Mouse (Mus musculus) lung, postnatal 0 days (tissue): ENCODE measurements around the gene Clmp. TPM values are rescaled to one million over a fixed set of nuclear protein-coding genes. Genes with fewer than 3 reads are reported as not detected.

Source experiments
- ATAC-seq: fragments of 200-750 bp; cut with Nextera tagmentation; 2 replicates; pipeline ENCODE4 v1.8.0; 2017; ENCODE audit warnings: moderate library complexity
- DNase-seq: peaks from one replicate; pipeline ENCODE4 v3.0.0-alpha.2; 2016; ENCODE audit warnings: low spot score
- H3K27ac ChIP-seq: fragments of 300-500 bp; sonication (generic); 2 replicates; pipeline ENCODE4 v1.5.1; 2014; ENCODE audit warnings: antibody characterized with exemption, mild to moderate bottlenecking, low read length, mixed read lengths
- H3K27me3 ChIP-seq: fragments of 300-500 bp; sonication (generic); replicated peaks from 2 replicates; pipeline ENCODE4 v1.6.1; 2014; ENCODE audit warnings: low read length, mixed read lengths; ENCODE audit not compliant: insufficient read depth
- H3K36me3 ChIP-seq: fragments of 300-500 bp; sonication (generic); 2 replicates; pipeline ENCODE4 v1.6.1; 2014; ENCODE audit warnings: low read length, mixed read lengths; ENCODE audit not compliant: insufficient read depth
- H3K4me1 ChIP-seq: fragments of 300-500 bp; sonication (generic); 2 replicates; pipeline ENCODE4 v1.6.1; 2014; ENCODE audit warnings: antibody characterized with exemption, low read depth, low read length, mixed read lengths; ENCODE audit not compliant: insufficient read depth
- H3K4me2 ChIP-seq: fragments of 300-500 bp; sonication (generic); replicated peaks from 2 replicates; pipeline ENCODE4 v1.6.1; 2014; ENCODE audit warnings: low read depth, mild to moderate bottlenecking, low read length, moderate library complexity, mixed read lengths
- H3K4me3 ChIP-seq: fragments of 300-500 bp; sonication (generic); 2 replicates; pipeline ENCODE4 v1.5.1; 2014; ENCODE audit warnings: low read depth, low read length
- H3K9ac ChIP-seq: fragments of 300-500 bp; sonication (generic); replicated peaks from 2 replicates; pipeline ENCODE4 v1.6.1; 2014; ENCODE audit warnings: low read depth, mild to moderate bottlenecking
- H3K9me3 ChIP-seq: fragments of 300-500 bp; sonication (generic); 2 replicates; pipeline ENCODE4 v1.6.1; 2016; ENCODE audit warnings: low read length, mixed read lengths
- CTCF ChIP-seq: IDR thresholded peaks from 2 replicates; pipeline ENCODE4 v1.5.1; 2016; ENCODE audit warnings: antibody characterized with exemption, mild to moderate bottlenecking
- EP300 ChIP-seq: IDR thresholded peaks from 2 replicates; pipeline ENCODE4 v1.6.1; 2016; ENCODE audit warnings: antibody characterized with exemption, mild to moderate bottlenecking, control low read depth
- WGBS: fragments of 180-500 bp; shearing (Covaris S2); extraction: QIAGEN DNeasy Blood & Tissue Kit; methylation state at CpG from one replicate; pipeline ENCODE4 v1.1.7; 2014; 5-methylcytosine and 5-hydroxymethylcytosine counted together
- polyA plus RNA-seq: library from polyadenylated mRNA; unstranded; fragments of >200 nt; fragmentation: Nextera tagmentation; extraction: Ambion mirVana; gene quantifications from 2 replicates; pipeline ENCODE4 v1.2.1, GENCODE M21; 2015

Clmp gene
- polyA plus RNA-seq, 1 experiment from 2014 or later, result 12.5 TPM

DNA sequence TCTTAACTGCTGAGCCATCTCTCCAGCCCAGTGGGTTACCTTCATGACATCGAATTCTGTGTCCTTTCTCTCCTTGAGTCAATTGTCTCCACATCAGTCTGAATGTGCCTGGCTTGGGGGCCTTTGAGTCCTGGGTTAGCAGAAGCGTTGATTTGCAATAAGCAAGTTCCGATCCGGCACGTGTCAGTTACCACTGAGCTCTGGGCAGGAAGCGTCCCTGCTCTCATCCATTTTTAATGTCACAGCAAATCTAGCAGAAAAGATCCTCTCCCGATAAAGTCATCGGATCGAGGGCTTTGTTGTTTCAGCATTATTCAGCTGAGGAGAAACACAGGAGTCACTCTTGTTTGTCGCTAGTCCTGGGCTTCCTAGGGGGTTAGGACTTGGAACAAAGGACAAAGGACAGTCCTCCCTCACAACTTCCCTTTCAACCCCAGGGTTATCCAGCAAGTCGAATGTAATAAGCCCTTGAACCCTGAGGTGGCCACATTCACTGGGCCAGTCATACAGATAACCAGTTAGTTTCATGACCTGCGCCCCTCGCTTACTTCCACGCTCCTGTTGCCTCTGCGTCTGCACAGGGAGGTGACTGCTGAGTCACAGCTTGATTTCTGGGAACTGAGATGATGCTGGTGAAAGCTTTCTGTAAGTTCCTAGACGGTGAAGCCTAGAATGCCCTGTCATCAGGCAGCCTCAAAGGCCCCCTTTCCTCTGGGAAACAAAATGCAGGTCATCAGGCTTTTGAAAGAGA lies 43.1 kb upstream of the Clmp start:
- no peaks in the 10 kb centered on the region for H3K36me3 ChIP-seq
- H3K27me3 ChIP-seq, result no peaks in the 10 kb centered on the region
- no peak for TF ChIP-seq EP300
- TF ChIP-seq CTCF, result no peak
- no peak overlapping the region for H3K27ac ChIP-seq
- 32% methylated on average over 16 of the region's 16 CpGs for WGBS
- H3K4me2 ChIP-seq, result no peak overlapping the region
- H3K9me3 ChIP-seq, result no peaks in the 10 kb centered on the region
- H3K4me3 ChIP-seq, result no peak overlapping the region
- ATAC-seq (no peak), DNase-seq (no peak)
- H3K9ac ChIP-seq, result no peak overlapping the region
- H3K4me1 ChIP-seq, result no peaks in the 10 kb centered on the region

GRCm38 (mm10) chr9:40649444-40649843 lies 36.3 kb upstream of the Clmp start:
- Histone ChIP-seq H3K4me2 (no peak overlapping the region), H3K4me3 (no peak overlapping the region), H3K4me1 (no peaks in the 10 kb centered on the region), H3K9me3 (no peaks in the 10 kb centered on the region), H3K27ac (no peak overlapping the region), H3K9ac (no peak overlapping the region), H3K36me3 (no peaks in the 10 kb centered on the region), H3K27me3 (no peaks in the 10 kb centered on the region)
- DNase-seq (peak; percentile 78), ATAC-seq (peak; percentile 75)
- WGBS, result 63% methylated on average over 3 of the region's 3 CpGs
- no peak; the same call in 1 of the 2 replicates for TF ChIP-seq EP300
- TF ChIP-seq CTCF, result no peak

DNA sequence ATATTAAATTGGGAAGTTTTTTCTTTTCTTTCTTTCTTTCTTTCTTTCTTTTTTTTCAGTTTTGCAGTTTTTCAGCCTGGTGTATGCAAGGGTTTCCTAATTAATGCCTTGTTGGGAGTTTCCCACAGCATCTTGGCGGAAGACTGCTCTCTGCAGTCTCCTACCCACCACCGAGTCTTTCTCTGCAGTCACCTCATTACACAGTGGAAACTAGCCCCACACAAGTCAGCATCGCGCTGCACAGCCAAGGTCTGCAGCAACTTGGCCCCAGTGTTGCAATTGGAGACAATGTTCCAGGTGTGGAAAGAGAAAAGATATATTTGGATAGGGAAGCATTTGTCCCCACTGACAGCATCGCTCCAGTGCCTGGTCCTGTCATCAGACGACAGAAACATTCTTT lies 35.8 kb upstream of the Clmp start:
- H3K4me1 ChIP-seq, result no peaks in the 10 kb centered on the region
- ATAC-seq, result peak; percentile 87
- no peaks in the 10 kb centered on the region for H3K9me3 ChIP-seq

GRCm38 (mm10) chr9:40651239-40651859 lies 34.4 kb upstream of the Clmp start:
- H3K36me3 ChIP-seq, result no peaks in the 10 kb centered on the region
- no peak for ATAC-seq
- no peaks in the 10 kb centered on the region for H3K27me3 ChIP-seq
- H3K9ac ChIP-seq, result no peak overlapping the region
- no peak for TF ChIP-seq CTCF
- TF ChIP-seq EP300, result no peak
- H3K27ac ChIP-seq, result no peak overlapping the region
- no peak overlapping the region for H3K4me3 ChIP-seq
- no peaks in the 10 kb centered on the region for H3K9me3 ChIP-seq
- no peak for DNase-seq
- 70% methylated on average over 4 of the region's 4 CpGs for WGBS
- H3K4me1 ChIP-seq, result no peaks in the 10 kb centered on the region
- no peak overlapping the region for H3K4me2 ChIP-seq

More for the DNA sequence above, 35.8 kb upstream of the Clmp start:
- DNase-seq, result peak; percentile 69
- Histone ChIP-seq H3K27ac (no peak overlapping the region), H3K27me3 (no peaks in the 10 kb centered on the region), H3K9ac (no peak overlapping the region), H3K4me2 (no peak overlapping the region), H3K36me3 (no peaks in the 10 kb centered on the region), H3K4me3 (no peak overlapping the region)
- TF ChIP-seq EP300 (no peak), CTCF (no peak)
- 55% methylated on average over 6 of the region's 6 CpGs for WGBS

DNA sequence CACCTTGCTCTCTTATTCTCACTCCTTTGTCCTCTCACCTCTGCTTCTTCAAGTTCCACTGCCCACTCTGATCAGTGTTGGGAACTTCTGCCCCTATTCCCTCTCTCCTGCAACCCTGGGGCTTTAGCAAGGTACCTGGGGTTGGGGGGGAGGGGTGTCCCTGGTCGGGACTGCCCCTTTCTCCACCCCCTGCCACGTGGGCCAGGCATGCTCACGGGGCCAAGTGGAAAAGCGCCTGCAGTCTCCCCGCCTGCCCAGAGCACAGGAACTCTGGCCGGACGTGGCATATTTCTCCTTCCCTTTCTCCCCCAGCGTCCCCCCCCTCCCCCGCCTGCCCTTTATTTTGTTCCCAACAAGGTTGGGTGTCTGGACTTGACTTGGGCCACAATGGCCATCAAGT lies 33.0 kb upstream of the Clmp start:
- Histone ChIP-seq H3K27ac (no peak overlapping the region), H3K36me3 (no peaks in the 10 kb centered on the region), H3K4me3 (no peak overlapping the region), H3K27me3 (no peaks in the 10 kb centered on the region), H3K9me3 (no peaks in the 10 kb centered on the region), H3K4me1 (no peaks in the 10 kb centered on the region), H3K4me2 (no peak overlapping the region), H3K9ac (no peak overlapping the region)
- 25% methylated on average over 7 of the region's 9 CpGs for WGBS
- no peak for DNase-seq
- ATAC-seq, result no peak
- no peak for TF ChIP-seq CTCF
- no peak for TF ChIP-seq EP300

DNA sequence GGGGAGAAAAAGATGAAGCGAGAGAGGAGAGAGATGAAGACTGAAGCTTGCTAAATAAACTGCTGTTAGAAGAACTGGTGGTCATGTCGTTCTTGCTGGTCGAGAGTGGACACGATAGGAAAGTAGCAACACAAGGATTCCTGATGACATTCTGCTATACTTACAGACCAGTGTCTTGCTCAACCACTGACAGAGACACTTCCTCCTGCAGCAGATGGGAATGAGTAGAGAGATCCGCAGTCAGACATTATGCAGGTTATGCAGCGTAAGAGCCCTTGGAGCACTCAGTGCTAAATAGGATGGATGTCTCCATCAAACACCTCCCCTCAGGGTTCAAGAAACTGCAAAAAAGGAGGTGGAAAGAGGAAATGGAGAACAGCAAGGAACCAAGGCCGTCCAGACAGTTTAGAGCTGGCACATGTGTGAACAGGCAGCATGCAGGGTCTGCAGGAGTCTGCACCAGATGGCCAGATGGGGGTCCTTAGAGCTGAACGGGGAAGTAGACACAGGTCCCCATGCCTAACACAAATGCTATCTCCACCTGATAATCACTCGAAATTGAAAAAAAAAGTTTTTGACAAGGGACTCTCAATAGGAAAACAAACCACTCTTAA lies 19.5 kb upstream of the Clmp start:
- 64% methylated on average over 9 of the region's 9 CpGs for WGBS

More for the DNA sequence above, 19.5 kb upstream of the Clmp start:
- no peak for TF ChIP-seq EP300
- no peak for TF ChIP-seq CTCF
- ATAC-seq, result no peak
- Histone ChIP-seq H3K9ac (no peak overlapping the region), H3K27ac (no peak overlapping the region), H3K36me3 (no peaks in the 10 kb centered on the region), H3K4me1 (no peaks in the 10 kb centered on the region), H3K4me2 (no peak overlapping the region), H3K27me3 (no peaks in the 10 kb centered on the region), H3K4me3 (no peak overlapping the region), H3K9me3 (no peaks in the 10 kb centered on the region)
- no peak for DNase-seq
